Mouse (Mus musculus) heart, embryonic 12.5 days (tissue): Measurements from ENCODE around the gene Celsr1. TPM values are rescaled to one million over a fixed set of nuclear protein-coding genes. Genes with fewer than 3 reads are reported as not detected.
A peak's percentile ranks its signal among the peaks of the same experiment; 100 is the strongest.

ENCODE experiments used
- ATAC-seq: fragments of 200-750 bp; cut with Nextera tagmentation; 2 replicates; pipeline ENCODE4 v1.8.0; 2017; ENCODE audit warnings: moderate TSS enrichment, moderate library complexity; ENCODE audit not compliant: insufficient number of reproducible peaks, low FRiP score
- H3K27ac ChIP-seq: fragments of 300-500 bp; sonication (generic); 2 replicates; pipeline ENCODE4 v1.5.1; 2016; ENCODE audit warnings: mild to moderate bottlenecking, moderate library complexity; ENCODE audit not compliant: poor library complexity, severe bottlenecking
- H3K27me3 ChIP-seq: fragments of 300-500 bp; sonication (generic); replicated peaks from 2 replicates; pipeline ENCODE4 v1.6.1; 2016; ENCODE audit warnings: mild to moderate bottlenecking, moderate library complexity
- H3K36me3 ChIP-seq: fragments of 300-500 bp; sonication (generic); 2 replicates; pipeline ENCODE4 v1.6.1; 2016; ENCODE audit warnings: mild to moderate bottlenecking, moderate library complexity
- H3K4me1 ChIP-seq: fragments of 300-500 bp; sonication (generic); replicated peaks from 2 replicates; pipeline ENCODE4 v1.6.1; 2016; ENCODE audit warnings: mild to moderate bottlenecking
- H3K4me2 ChIP-seq: fragments of 300-500 bp; sonication (generic); 2 replicates; pipeline ENCODE4 v1.6.1; 2016; ENCODE audit warnings: mild to moderate bottlenecking, moderate library complexity
- H3K4me3 ChIP-seq: fragments of 300-500 bp; sonication (generic); 2 replicates; pipeline ENCODE4 v1.5.1; 2016; ENCODE audit warnings: mild to moderate bottlenecking
- H3K9ac ChIP-seq: fragments of 300-500 bp; sonication (generic); 2 replicates; pipeline ENCODE4 v1.6.1; 2016; ENCODE audit warnings: mild to moderate bottlenecking, moderate library complexity
- H3K9me3 ChIP-seq: fragments of 300-500 bp; sonication (generic); replicated peaks from 2 replicates; pipeline ENCODE4 v1.6.1; 2016; ENCODE audit warnings: mild to moderate bottlenecking, moderate library complexity
- WGBS: fragments of 180-500 bp; shearing (Covaris S2); methylation state at CpG from one replicate; pipeline ENCODE4 v1.1.7; 2016; 5-methylcytosine and 5-hydroxymethylcytosine counted together
- polyA plus RNA-seq: library from polyadenylated mRNA; unstranded; fragments of >200 nt; fragmentation: Nextera tagmentation; extraction: Ambion mirVana; gene quantifications from 2 replicates; pipeline ENCODE4 v1.2.1, GENCODE M21; 2016

Celsr1 gene
- polyA plus RNA-seq, 1 experiment from 2014 or later = 2.0 TPM

- H3K4me3 ChIP-seq = no peak overlapping the region
Measured at GRCm38 (mm10) chr15:86013656-86014055, 19.9 kb downstream of the Celsr1 start.

DNA sequence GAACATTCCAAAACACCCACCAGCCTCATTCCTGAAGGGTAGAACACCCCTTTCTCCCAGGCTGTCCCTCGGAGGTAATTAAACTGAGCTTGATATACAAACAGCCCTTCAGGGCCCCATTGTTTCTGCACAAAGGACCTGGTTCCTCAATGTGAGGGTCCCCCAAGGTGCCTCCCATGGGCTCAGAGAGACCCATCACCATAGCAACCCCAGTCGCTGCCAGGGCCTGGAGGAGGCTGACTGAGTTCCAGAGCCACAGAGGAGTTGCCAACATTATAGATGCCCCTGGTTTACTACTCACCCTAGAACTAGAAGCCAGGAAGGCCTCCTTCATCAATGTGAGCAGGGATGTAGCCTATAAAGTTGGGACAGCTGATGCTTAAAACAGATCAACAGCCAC is 20.4 kb downstream of the Celsr1 start:
- no peak overlapping the region for H3K9ac ChIP-seq
- no peaks in the 10 kb centered on the region for H3K36me3 ChIP-seq
- ATAC-seq = no peak
- WGBS = 62% methylated on average over 2 of the region's 2 CpGs
- H3K4me2 ChIP-seq = no peak overlapping the region
- H3K9me3 ChIP-seq = 0 out of 2 replicates have a peak, but pooled peaks cover 9% of the 10 kb centered on the region
- no peak overlapping the region for H3K27ac ChIP-seq
- H3K4me1 ChIP-seq = peaks cover 30% of the 10 kb centered on the region
- no peaks in the 10 kb centered on the region for H3K27me3 ChIP-seq
- no peak overlapping the region for H3K4me3 ChIP-seq

More at GRCm38 (mm10) chr15:86013656-86014055, 19.9 kb downstream of the Celsr1 start:
- H3K36me3 ChIP-seq = no peaks in the 10 kb centered on the region
- WGBS = 61% methylated on average over 10 of the region's 10 CpGs
- 0 out of 2 replicates have a peak, but pooled peaks cover 9% of the 10 kb centered on the region for H3K9me3 ChIP-seq
- peak overlapping the region; percentile 17; the same call in 1 of the 2 replicates for H3K9ac ChIP-seq
- H3K4me2 ChIP-seq = no peak overlapping the region
- no peak for ATAC-seq
- no peak overlapping the region for H3K27ac ChIP-seq
- no peaks in the 10 kb centered on the region for H3K27me3 ChIP-seq
- peaks cover 28% of the 10 kb centered on the region for H3K4me1 ChIP-seq

DNA sequence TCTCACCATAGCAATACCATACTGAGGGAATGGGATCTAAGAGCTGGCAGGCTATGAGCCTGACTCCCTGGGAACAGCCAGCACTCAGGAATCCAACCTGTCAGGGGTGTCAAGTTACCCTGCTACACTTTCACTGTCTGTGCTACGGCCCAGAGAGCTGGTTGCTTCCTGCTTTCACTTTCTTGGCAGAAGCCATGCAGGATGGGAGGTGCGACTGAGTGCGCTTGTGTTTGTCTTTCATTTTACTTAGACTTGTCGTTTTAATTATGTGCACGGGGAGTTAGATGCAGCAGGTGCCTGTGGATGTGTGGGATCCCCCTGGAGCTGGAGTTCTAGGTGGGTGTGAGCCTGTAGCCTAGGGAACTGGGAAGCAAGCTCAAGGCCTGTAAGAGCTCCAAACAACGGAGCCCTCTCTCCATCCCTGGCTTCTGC is 25.9 kb downstream of the Celsr1 start:
- ATAC-seq = peak; percentile 49; the same call in 1 of the 2 replicates
- 9% methylated on average over 6 of the region's 6 CpGs for WGBS
- peak overlapping the region; percentile 55 for H3K4me2 ChIP-seq
- no peaks in the 10 kb centered on the region for H3K27me3 ChIP-seq
- peaks cover 31% of the 10 kb centered on the region for H3K4me1 ChIP-seq
- H3K4me3 ChIP-seq = 0 out of 2 replicates have a peak overlapping the region, but pooled peaks have one; percentile 5
- H3K27ac ChIP-seq = peak overlapping the region; percentile 49
- no peaks in the 10 kb centered on the region for H3K9me3 ChIP-seq
- H3K36me3 ChIP-seq = no peaks in the 10 kb centered on the region
- peak overlapping the region; percentile 38; the same call in 1 of the 2 replicates for H3K9ac ChIP-seq

- peaks cover 37% of the 10 kb centered on the region for H3K4me1 ChIP-seq
- no peak for ATAC-seq
- WGBS = 15% methylated on average over 11 of the region's 11 CpGs
- H3K36me3 ChIP-seq = no peaks in the 10 kb centered on the region
- H3K4me2 ChIP-seq = peak overlapping the region; percentile 15; the same call in 1 of the 2 replicates
- no peaks in the 10 kb centered on the region for H3K27me3 ChIP-seq
- H3K27ac ChIP-seq = peak overlapping the region; percentile 79
- no peak overlapping the region for H3K4me3 ChIP-seq
- H3K9me3 ChIP-seq = no peaks in the 10 kb centered on the region
- H3K9ac ChIP-seq = no peak overlapping the region
Measured at GRCm38 (mm10) chr15:86005691-86006525, 27.7 kb downstream of the Celsr1 start.

DNA sequence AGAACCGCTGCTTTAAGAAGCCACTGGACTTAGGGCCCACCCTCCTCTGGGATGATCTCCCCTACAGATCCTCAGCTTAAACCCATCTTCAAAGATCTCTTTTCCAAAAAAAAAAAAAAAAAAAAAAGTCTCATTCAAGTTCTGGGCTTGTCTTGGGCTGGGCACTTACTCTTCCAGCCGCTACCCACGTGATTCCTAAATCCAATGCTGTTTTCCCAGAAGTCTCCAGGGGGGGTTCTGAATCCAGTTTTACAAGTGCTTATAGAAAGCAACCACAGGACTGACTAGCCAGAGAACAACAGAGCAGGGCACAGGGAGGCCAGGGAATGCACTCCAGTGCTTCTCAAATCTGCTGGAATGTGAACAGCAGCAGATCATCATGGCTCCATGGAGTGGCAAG is 29.5 kb downstream of the Celsr1 start:
- H3K9ac ChIP-seq = no peak overlapping the region
- no peak for ATAC-seq
- H3K4me3 ChIP-seq = no peak overlapping the region
- H3K27ac ChIP-seq = no peak overlapping the region
- H3K4me2 ChIP-seq = no peak overlapping the region
- H3K9me3 ChIP-seq = no peaks in the 10 kb centered on the region
- H3K36me3 ChIP-seq = no peaks in the 10 kb centered on the region
- 79% methylated on average over 3 of the region's 3 CpGs for WGBS
- H3K4me1 ChIP-seq = peaks cover 37% of the 10 kb centered on the region
- no peaks in the 10 kb centered on the region for H3K27me3 ChIP-seq

- Histone ChIP-seq H3K36me3 (no peaks in the 10 kb centered on the region), H3K4me2 (no peak overlapping the region), H3K4me1 (peaks cover 18% of the 10 kb centered on the region), H3K9me3 (no peaks in the 10 kb centered on the region), H3K9ac (no peak overlapping the region), H3K4me3 (no peak overlapping the region), H3K27me3 (no peaks in the 10 kb centered on the region), H3K27ac (no peak overlapping the region)
- 77% methylated on average over 5 of the region's 5 CpGs for WGBS
- no peak for ATAC-seq
Measured at GRCm38 (mm10) chr15:86000706-86001292, 32.8 kb downstream of the Celsr1 start.

DNA sequence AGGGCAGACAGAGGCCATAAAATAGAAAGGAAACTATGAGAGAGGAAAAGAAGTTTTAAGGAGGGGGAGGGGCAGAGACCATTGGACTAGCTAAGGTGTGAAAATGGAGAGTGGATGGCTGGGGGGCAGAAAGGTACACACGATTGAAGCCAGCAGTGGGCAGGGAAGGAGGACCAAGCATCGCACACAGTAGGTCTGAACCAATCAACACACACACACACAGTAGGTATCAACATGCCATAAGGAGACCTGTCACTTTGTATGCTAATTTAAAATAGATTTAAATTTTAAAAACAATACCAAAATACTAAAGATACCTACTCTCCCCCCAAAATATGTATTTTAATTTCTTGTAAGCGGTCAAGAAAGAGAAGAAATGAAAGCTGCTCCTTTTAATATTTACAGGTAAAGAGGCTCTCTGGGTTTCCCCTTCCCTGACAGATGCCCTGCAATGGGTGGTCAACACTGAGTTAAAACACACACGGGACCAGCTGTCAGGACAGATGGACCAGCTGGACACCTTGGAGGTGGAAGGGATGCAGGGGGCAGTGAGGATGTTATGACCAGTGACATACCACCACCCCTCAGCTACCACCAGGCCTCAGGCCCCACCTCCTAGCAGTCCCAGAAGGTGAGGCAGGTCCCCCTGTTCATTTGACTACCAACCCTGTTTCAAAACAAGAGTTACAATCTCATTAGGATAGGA is 34.9 kb downstream of the Celsr1 start:
- Histone ChIP-seq H3K9ac (no peak overlapping the region), H3K27ac (no peak overlapping the region), H3K4me3 (no peak overlapping the region), H3K4me2 (no peak overlapping the region), H3K27me3 (0 out of 2 replicates have a peak, but pooled peaks cover 7% of the 10 kb centered on the region), H3K9me3 (no peaks in the 10 kb centered on the region), H3K4me1 (peaks cover 14% of the 10 kb centered on the region), H3K36me3 (no peaks in the 10 kb centered on the region)
- no peak for ATAC-seq
- WGBS = 79% methylated on average over 4 of the region's 4 CpGs

DNA sequence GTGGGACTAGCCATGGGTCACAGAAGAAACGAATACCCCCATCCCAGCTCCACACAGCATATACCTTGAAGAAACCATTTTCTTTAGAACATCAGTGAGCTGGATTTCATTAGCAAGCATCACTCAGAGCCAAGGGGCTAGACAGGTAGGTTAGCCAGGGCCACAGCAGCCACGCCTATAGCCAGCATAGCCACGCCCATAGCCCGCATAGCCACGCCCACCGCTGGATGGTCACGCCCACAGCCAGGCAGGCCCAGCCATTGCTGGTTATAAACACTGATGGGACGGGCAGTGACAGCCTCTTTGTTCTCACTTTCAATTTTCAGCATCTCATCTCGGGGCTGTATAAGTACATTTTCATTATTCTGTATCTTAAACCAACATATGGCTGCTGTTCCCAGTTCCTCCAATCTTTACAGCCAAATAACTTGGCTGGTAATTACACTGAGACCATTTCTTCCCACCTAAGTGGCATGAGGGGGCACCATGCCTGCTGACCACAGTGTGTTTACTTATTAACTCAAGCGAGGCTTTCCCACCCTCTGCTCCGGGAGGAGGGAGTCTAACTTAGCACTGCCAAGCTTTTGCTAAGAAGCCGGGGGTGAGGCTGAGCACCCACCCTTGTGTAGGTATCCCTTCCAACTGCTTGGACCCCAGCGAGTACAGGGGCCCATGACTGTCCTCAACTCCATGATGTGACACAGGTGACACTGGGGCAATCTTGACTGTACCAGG is 37.4 kb downstream of the Celsr1 start:
- Histone ChIP-seq H3K27ac (no peak overlapping the region), H3K4me3 (no peak overlapping the region), H3K4me1 (peaks cover 10% of the 10 kb centered on the region), H3K4me2 (no peak overlapping the region), H3K27me3 (peaks cover 7% of the 10 kb centered on the region; the same call in 1 of the 2 replicates), H3K36me3 (no peaks in the 10 kb centered on the region), H3K9me3 (0 out of 2 replicates have a peak, but pooled peaks cover 3% of the 10 kb centered on the region), H3K9ac (no peak overlapping the region)
- ATAC-seq = no peak
- 48% methylated on average over 13 of the region's 13 CpGs for WGBS

- no peak overlapping the region for H3K4me2 ChIP-seq
- peaks cover 7% of the 10 kb centered on the region; the same call in 1 of the 2 replicates for H3K27me3 ChIP-seq
- no peak for ATAC-seq
- H3K9ac ChIP-seq = no peak overlapping the region
- H3K4me1 ChIP-seq = peaks cover 7% of the 10 kb centered on the region
- 0 out of 2 replicates have a peak, but pooled peaks cover 3% of the 10 kb centered on the region for H3K9me3 ChIP-seq
- 72% methylated on average over 6 of the region's 6 CpGs for WGBS
- no peaks in the 10 kb centered on the region for H3K36me3 ChIP-seq
- no peak overlapping the region for H3K4me3 ChIP-seq
- no peak overlapping the region for H3K27ac ChIP-seq
Measured at GRCm38 (mm10) chr15:85994906-85995608, 38.5 kb downstream of the Celsr1 start.
